Mouse (Mus musculus) heart, postnatal 25 days (tissue): ENCODE measurements around the gene Uroc1. TPM values are rescaled to one million over a fixed set of nuclear protein-coding genes. Genes with fewer than 3 reads are reported as not detected.

ENCODE experiments used
- total RNA-seq, 2 experiments: library from RNA; stranded (reverse); gene quantifications; 2 replicates each; pipeline ENCODE4 v1.2.3; 2021

Gene Uroc1
- total RNA-seq, 2 experiments from 2014 or later = not detected

Other genes with a start within 250 kb of the Uroc1 start
- gene Vmn1r50, start 231.9 kb upstream of the Uroc1 start, total RNA-seq = not detected
- gene Vmn1r51, start 210.7 kb upstream of the Uroc1 start, total RNA-seq = not detected
- gene Vmn1r52, start 158.5 kb upstream of the Uroc1 start, total RNA-seq = not detected
- not detected for gene V1ra8, start 130.5 kb upstream of the Uroc1 start, total RNA-seq
- gene Vmn1r53, start 108.8 kb upstream of the Uroc1 start, total RNA-seq = not detected
- not detected for gene Vmn1r54, start 87.0 kb upstream of the Uroc1 start, total RNA-seq
- gene BC048671, start 32.1 kb upstream of the Uroc1 start, total RNA-seq = not detected
- not detected for gene Chst13, start 8.1 kb upstream of the Uroc1 start, total RNA-seq
- gene Zxdc, start 36.2 kb downstream of the Uroc1 start, total RNA-seq = 10 to 100 TPM; 11.4 to 14.4 TPM
- gene Cfap100, start 95.5 kb downstream of the Uroc1 start, total RNA-seq = under 1 TPM in 1 of 2 experiments, not detected in 1; 0.67 TPM
- gene Klf15, start 129.3 kb downstream of the Uroc1 start, total RNA-seq = 10 to 100 TPM; 45.1 to 56.9 TPM
- 1 to 10 TPM; 1.5 to 2.3 TPM for gene Aldh1l1, start 153.1 kb downstream of the Uroc1 start, total RNA-seq